Mouse (Mus musculus) 3134 (cell line): ENCODE data around the gene Btbd35f6.
"Not testable (repeated sequence)": the region's sequence is repeated elsewhere in the genome, so short reads cannot be mapped to it uniquely, and the experiment has no call there.

Experiments
- DNase-seq: peaks from one replicate; pipeline ENCODE4 v3.0.0-alpha.2; 2011; ENCODE audit warnings: low spot score; ENCODE audit not compliant: insufficient read length; ENCODE audit errors: extremely low read depth

Btbd35f6 gene

DNA sequence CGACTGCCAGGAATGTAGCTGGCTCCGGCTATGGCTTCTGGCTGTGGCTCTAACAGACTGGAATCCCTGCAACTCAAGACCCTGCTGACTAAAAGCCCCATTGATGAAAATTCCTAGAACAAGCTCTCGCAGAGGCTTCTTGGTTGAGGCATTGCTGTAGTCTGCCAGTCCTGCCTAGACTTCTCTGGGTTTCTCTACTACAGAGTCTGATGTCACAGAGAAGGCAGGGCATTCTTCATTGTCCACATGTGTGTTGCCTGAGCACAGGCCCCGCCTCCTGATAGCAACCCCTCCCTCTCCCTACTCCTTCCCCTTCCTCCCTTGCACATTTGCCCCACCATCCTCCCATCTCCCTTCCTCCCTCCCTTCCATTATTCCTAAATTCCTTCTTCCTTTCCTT is at the start of gene Btbd35f6:
Btbd35f6 (minus strand) TSS at position 101 of the 400 bp plus-strand sequence.
- DNase-seq: not testable (repeated sequence)

DNA sequence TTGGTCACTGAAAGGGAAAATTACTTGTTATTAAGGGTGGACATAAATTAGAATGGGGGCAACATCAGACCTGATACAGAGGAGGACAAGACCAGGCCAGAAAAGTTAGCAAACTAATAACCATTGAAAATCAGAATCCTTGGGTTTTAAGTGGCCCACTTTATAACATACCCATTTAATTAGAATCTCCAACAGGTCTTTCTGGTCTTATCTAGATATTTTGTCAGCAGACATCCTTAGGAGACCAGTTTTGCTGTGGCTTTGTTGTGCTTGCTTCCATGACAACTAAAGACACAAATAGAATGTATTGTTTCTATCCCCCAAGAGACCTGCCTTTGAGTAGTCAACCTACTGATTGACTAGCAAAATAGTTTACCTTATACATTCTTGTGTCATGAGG is 30.4 kb upstream of the Btbd35f6 start, which contains the start of gene Gm21870:
Gm21870 (minus strand) TSS at position 101 of the 400 bp plus-strand sequence.
- DNase-seq: not testable (repeated sequence)

GRCm38 (mm10) chrX:33930216-33930615 is 26.1 kb downstream of the Btbd35f6 start:
- not testable (repeated sequence) for DNase-seq

- DNase-seq: not testable (repeated sequence)
Measured at GRCm38 (mm10) chrX:33928225-33928624, 28.1 kb downstream of the Btbd35f6 start.

DNA sequence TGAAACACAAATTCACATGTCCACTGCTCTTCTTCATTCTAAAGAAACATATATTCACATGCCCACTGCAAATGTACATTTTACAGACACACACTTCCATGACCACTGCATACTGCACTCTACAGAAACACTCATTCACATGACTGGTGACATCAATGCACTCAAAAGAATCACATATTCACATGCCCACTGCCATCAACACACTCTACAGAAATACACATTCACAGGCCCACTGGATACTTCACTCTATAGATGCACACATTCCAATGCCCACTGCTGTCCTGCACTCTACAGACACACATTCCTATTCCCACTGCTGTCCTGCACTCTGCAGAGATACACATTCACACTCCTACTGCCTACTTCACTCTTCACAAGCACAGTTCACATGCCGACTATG is 30.0 kb downstream of the Btbd35f6 start:
- not testable (repeated sequence) for DNase-seq

DNA sequence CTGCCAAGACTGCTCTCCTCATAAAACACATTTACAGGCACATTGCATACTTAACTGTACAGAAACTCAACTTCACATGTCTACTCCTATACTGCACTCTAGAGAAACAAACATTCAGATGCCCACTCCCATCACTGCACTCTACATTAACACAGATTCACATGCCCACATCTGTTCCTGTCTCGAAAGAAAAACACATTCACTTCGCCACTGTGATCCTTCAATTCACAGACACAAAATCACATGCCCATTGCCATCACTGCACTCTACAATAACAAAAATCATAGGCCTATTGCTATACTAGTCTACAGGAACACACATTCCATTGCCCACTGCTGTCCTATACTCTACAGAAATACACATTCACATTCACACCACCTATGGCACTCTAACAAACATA is 30.9 kb downstream of the Btbd35f6 start:
- not testable (repeated sequence) for DNase-seq
